Mouse (Mus musculus) c-Kit-positive CD71-positive TER-119-positive erythroid progenitor cells, embryonic 14.5 days (primary cell): ENCODE data around the gene Kitl.

Experiments
- DNase-seq: peaks from one replicate; pipeline ENCODE4 v3.0.0-alpha.2; 2013; ENCODE audit warnings: low spot score

Kitl gene

DNA sequence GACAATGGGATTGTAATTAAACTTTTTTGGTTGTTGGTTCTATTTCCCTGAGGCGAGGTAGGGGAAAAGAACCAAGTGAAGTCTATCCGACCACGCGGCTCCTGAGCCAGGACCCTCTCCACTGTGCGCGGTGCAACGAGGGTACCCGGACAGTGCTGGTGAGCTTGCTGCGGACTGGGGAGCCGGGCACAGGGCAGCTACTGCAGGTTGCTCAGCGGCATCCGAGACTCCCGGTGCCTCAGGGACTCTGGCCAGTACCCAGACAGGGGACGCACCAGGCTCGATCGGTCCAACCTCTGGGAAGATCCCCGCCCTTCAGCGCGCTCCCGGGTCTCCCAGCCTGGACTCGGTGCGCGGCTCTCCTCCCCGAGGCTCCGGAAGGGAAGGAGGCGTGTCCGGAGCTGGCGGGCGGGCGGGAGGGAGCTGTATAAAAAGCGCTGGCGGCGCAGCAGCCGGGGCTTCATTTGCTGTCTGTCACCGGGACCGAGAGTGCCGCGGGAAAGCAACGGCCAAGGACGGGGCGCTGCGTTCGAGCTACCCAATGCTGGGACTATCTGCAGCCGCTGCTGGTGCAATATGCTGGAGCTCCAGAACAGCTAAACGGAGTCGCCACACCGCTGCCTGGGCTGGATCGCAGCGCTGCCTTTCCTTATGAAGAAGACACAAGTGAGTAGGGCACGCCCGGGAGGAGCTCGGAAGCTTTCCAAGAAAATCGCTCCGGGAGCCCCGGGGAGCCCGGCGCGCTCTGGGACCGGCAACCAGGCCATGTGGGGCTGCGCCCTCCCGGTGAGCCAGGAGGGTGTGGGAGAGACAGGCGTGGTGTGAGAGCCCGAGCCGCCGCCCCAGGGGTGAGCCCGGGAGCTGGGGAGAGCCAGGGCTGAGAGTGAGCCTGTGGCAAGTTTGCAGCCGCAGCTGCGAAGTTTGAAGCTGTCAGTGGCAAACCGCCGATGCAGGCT is at the start of gene Kitl:
Kitl (plus strand) TSS at position 261 of the 956 bp plus-strand sequence.
- no peak for DNase-seq

DNA sequence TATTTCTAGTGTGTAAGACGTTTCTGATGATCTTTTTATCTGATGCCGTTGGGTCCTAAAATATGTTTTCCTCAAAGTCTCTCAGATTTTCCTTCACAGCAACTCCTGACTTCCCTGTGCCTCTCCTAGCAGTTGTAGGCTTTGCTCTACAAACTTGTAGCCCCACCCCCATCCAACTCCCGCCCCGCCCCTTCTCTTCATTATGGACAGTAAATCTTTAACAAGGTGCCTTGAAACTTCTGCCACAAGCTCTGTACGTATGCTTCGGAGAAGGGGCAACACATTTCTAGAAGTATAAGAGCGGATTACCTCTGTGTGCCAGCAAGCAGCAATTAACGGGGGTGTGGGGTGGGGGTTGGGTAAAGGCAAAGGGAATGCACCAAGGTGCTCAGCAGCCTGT is 42.6 kb upstream of the Kitl start:
- DNase-seq = no peak

DNA sequence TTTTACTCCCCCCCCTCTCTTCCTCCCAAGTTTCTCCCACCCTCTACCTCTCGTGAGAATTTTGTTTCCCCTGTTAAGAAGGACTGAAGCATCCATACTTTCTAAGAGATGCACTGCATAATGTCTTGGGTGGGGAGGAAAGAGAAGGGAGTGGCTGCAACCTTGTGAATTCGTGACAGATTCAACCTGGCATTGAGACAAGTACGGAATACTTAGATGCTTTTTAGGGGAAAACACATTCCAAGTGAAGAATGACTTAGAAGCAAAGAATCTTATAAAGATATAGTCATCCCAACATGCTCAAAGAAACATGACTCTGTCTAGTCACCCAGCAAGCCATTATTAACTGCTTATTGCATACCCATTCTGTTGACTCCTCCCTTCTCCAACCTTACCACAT is 35.3 kb upstream of the Kitl start:
- DNase-seq = no peak

DNA sequence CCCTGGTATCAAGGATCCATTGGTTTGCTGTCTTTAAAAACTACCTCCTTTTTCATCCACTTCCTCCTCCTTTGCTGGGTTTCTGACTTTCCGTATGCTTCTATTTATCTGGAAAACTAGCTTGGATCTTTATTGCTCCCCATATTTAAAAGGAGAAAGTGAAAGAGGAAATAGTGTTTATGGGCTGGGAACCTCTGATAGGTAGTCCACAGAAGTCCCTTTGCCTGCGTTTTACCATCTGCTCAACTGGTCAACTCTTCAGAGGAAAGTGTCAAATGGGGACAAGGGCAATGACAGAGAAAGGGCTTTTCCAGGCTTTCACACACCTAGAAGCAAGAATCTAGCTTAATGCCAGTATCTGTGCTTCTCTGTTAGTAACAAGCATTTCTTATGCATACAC is 34.5 kb upstream of the Kitl start:
- no peak for DNase-seq

DNA sequence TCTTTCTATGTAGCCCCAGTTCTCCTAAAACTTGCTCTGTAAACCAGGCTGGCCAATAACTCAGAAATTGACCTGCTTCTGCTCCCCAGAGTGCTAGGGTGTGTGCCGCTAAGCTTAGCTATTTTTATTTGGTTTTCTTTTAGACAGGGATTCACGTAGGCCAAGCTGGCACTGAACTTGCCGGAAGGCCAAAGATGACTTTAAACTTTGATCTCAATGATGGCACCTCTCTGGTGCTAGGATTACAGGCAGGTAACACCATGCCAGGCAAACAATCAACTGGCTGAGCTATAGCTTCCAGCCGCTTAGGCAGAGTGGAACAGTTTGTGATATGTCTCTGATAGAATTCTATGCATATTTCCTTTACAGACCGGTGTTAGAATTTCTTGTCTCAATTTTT is 33.5 kb upstream of the Kitl start:
- no peak for DNase-seq

DNA sequence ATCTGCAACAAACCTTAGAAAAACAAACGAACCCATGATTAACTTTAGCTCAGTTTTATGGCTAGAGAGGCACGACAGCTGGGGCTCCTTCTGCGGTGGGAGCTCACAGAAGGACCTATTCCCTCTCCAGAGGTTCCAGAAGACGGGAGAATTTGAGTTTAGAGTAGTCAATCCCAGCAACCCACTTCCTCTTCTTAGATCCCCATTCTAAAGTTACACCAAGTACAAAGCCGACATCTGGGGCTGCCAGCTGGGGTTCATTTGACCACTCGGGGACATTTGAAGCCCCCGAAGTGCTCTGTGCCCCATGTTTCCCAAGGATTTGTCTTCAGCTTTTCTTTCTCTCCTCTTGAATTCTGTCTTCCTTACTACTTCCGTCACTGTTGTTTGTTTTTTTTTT is 28.7 kb upstream of the Kitl start:
- no peak for DNase-seq

DNA sequence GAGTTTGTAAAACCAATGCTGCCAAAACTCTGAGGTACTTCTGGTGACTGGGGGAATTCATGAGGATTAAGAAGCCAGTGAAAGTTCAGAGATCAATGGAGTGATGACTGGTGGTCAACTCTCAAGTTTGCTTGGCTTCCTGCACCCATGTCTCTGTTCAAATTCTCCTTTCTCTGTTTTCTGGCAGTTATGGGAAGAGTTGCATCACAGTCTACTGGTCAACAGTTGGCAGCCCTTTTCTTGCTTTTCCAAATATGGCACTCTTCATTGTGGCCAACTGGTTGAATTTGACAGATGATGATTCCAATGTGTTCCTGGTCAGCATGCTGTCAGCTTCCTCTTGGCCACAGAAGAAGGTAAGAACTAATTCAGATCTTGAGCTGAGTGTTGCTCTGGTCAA is 25.7 kb upstream of the Kitl start:
- no peak for DNase-seq

DNA sequence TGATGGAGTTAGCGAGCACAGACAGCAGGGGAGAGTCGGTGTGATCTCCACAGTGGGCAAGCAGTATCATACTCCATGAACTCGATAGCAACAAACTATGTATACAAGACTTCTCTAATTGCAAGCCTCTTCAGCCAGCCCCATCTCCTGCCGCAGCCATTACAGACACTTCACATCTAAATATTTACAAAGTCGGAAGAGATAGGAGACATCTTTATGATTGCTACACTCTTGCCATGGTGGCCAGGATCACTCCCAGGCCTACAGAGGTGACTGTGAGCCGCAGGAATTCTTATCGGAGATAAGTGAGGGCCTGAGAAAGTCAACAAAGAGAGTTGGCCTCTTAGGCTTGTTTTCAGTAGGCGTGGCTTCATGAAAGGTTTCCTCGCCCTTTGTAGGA is 23.3 kb upstream of the Kitl start:
- DNase-seq = no peak

DNA sequence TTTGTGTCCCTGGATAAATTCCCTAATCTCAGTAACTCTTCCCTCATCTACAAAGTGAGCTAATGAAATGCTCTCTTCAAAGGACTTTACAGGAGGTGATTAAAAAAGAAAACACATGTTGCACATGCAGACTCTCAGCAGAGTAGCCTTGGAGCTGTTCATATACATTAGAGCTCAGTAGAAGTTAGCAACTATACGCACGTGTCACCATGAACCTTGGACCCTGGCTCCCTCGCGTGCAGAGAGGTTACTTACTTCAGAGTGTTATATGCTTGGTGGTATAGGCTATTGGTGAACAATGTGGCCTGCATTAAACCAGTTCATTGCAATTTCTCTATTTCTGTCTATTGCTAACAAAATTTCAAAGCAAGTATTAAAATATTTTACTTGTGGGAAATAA is 14.0 kb upstream of the Kitl start:
- DNase-seq = no peak

DNA sequence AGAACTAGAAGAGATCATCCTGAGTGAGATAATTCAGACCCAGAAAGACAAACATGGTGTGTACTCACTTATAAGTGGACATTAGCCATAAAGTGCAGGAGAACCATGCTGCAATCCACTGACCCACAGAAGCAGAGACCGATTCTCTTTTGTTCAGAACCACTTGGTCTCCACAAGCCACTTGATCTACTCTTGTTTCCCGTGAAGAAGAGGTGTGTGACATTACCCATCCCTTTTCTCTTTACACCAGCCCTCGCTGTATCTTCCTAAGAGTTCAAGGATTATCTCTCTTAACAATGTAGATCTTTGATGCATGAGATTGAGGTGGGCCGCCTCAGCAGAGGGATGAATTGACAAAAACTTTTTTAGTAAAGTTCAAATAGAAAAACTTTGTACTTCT is 11.6 kb upstream of the Kitl start:
- no peak for DNase-seq

DNA sequence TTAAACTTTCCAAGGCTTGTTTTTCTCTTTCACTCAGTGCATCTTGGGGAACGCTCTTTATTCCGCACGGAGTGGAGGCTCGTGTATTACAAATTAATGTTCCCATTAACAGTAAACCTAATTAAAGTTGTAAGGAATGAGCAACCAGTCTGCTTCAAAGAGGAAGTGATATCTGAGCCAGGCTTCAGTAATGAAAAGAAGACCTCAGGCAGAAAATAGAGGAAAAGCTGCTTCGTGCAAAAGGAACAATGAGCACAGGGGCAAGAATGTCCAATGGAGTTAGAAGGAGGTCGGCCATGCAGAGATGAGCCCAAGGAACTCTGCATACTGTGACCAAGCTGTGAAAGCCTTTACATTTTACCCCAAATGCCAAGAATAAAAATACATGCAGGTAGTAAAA is 5.7 kb upstream of the Kitl start:
- no peak for DNase-seq

DNA sequence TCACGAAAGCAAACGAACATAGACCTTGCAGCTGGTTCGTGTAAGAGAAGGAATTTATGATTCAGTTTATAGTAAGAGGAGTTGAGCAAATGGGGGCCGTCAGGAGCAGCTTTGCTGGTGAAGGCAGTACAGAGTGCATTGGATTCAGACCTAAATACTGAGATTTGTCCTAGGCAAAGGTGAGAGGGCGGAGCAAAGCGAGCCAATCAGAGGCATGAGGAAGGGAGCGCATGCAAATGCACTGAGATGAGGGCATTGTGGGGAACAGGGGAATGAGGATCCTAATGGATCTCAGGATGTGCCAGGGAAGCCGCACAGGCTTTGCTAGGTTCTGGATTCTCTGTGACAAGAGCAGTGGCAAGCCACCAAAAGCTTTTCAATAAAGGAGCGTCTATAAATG is 5.1 kb upstream of the Kitl start:
- DNase-seq = no peak

DNA sequence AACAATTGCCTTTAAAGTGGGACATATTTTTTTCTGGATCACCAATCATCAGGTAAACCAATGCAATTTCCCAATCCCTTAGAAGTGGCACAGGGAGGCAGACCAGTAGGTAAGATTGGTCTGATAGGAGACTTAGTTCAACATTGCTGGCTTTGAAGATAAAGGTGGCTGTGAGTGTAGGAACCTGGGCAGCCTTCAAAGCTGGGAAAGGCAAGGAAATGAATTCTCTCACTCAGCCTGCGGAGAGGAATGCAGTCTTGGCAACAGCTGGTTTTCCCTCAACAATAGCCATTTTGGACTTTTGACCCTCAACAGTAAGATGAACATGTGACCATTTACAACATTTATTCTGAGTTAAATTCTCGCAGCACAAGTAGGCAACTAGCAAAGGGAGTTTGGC is 1.3 kb upstream of the Kitl start:
- no peak for DNase-seq

DNA sequence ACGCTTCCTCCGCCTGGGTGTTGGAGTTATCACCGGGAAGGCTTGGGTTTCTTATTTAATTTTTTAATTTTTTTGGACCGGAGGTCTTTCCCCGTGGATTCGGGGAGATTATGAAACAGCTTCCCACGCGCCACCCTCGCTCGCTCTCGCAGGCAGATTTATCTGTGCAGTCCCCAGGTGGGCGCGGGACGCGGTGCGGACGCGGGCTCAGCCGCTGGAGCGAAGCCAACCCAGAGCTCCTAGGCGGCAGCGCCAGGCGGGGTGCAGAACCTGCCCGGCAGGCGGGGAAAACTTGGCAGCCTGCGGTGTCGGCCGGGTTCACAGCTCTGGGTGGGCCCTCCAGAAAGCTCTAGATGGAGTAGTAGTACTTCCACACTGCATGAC is 888 bp downstream of the Kitl start:
- DNase-seq = no peak

DNA sequence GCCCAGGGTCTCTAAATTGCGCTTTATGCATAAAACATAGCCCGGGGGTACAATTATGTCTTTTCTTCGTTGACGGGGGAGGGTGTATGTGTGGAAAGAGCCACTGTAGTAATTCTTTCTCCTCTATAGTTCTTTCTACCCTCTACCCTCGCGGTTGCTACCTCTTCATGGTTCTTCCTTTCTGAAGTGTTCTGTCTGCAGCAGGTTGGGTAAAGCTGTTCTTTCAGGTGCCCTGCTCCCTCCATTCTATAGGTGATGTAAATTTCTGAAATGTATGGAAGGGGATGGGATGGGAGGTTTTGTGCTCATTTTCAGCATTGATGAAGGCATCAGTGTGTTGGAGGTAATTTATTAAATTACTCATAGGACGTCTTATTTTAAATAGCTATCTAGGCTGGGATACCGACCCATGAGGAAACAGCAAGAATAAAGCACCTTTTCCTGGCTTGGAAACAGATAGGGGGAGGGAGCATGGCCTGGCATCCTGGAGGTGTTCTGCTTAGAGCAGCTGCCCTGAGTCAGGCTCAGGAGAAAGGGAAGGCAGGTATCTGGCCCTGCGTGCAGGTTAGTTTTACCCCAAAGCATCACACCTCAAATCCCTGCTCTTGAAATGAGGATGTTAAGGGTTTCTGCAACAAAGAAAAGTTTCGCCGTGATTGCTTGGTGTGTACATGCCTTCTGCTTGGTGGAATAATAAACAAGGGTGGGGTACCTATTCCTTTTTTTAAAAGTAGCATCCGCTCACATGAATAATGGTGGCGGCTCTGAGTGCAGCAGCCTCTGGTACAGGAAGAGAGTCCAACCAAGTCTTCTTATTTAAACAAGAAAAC is 1.7 kb downstream of the Kitl start:
- DNase-seq = no peak

DNA sequence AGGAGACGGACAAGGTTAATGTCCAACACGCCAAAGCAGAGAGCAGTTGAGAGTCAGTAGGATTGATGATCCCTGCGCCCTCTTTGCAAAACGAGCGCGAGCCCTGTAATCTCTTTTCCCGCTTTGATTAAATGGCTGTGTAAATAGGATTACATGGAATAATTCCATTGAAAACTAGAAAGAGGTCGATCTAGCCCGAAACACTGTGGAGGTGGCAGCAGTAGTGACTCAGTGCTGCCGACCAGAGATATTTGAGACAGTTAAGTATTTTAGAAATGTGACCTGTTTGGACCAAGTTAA is 2.3 kb downstream of the Kitl start:
- no peak for DNase-seq

DNA sequence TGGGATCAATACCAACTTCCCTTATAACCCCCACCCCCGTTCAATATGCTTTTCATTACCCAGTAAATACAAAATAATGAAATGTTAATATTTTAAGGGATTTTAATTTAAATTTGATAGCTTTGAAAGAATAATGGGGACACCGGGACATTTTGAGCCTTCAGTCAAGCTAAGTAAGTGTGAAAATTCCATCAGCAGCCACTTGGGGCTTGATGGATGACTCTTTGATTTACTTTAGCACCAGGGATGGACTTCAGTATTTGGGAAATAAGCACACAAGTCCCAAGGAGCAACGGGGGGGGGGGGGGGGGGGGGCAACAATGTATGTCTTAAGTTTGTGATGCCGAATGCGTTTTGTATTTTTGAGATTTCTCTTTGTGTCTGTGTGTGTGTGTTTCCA is 3.1 kb downstream of the Kitl start:
- DNase-seq = no peak

DNA sequence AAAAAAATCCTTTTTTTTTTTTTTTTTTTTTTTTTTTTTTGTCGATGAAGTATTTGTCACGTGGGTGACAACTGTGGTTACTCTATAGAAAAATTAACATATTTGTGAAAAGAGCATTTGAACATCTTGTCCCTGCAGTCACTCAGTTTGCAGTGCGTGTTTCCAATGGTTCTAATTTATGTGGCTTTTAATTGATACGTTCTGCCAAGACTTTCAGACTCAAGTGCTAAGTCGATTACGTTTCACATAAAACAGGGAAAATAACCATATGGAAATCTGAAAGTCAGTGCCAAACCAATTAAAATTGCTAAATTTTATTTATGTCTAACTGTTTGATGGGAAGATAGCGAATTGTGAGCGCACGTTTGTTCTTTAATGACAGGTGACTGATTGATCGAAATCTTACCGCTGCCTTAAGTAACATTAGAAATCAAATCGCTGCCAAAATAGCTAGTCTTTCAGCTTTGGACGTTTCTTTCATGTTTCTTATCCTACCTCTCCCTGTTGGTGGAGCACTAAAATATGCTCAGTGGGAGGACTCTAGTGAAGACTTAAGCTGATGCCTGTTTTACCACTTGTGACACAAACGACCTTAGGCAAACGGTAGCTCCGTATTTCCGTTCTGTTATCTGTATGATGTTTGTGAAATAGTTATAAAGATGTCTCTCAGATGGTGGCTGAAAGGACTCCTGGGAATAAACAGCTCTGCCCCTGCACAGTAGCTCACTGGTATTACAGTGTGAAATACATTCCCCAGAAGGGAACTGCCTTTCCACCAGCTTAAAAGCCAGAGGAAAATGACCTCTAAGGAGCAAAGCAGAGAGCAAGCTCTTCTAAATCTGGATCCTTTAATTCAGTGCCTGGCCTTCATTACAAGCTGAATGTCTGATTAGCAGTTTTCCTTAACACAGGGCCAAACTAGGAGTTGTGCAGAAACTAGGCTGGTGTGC is 4.1 kb downstream of the Kitl start:
- DNase-seq = no peak

DNA sequence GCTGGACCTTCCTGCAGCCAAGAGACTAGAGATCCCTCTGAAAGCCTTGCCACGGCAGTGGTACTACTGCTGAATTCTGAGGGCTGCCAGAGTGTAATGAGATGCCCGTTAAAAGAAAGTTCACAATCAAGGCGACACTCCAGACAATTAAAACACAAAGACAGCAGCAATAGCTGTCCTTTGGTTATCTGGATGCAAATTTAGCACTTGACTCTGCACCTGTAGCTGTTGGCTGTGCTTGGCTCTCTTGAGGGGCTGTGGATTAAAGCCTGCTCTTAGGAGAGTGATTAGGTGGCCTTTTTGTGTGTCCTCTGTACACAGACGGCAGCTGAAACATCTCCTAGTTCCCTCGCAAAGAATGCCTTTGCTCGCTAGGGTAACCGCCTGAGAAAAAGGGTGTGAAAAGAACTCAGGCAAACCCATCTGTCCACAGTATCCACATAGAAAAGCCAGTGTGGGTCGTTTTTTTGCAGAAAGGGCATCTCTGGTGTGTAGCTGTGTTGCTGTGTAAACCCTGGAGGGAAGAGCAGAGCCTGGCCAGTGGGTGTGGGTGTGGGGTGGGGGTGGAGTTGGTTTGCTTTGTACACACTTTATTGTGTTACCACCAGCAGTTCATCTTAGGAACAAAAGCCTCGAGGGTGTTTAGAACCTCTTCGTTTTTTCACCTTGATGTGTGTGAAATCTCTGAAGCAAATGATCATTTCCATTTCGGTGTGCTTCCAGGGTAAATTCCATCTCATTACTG is 6.8 kb downstream of the Kitl start:
- no peak for DNase-seq

DNA sequence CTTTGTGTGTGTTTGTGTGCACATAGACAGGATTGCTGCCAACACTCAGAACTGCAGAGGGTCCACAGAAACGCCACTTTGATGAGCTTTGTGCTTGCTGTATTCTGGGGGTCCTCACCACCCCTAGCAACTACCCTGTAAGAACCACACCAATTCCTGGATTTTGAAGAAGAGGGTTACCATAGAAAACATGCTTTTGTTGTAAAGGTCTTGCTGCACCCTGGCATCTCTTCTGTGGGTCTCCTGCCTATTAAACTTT is 7.3 kb downstream of the Kitl start:
- DNase-seq = no peak

DNA sequence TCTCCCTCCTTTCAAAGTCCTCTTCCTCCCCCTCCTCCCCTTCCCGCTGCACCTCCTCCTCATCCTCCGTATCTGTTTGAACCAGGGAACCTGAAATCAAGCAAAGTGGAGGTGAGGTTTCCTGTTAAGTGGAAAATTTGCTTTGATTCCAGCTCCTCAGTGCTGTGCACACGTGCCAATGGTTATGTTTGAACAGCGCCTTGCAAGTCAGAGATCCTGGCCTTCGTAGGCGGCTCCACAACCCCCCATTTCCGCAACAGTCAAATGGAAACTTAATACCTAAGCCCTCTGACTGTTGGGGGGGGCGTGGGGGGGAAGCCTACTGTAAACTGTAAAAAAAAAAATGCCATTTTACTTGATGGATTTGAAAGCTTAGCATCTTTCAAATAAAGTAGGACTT is 10.2 kb downstream of the Kitl start:
- DNase-seq = no peak

DNA sequence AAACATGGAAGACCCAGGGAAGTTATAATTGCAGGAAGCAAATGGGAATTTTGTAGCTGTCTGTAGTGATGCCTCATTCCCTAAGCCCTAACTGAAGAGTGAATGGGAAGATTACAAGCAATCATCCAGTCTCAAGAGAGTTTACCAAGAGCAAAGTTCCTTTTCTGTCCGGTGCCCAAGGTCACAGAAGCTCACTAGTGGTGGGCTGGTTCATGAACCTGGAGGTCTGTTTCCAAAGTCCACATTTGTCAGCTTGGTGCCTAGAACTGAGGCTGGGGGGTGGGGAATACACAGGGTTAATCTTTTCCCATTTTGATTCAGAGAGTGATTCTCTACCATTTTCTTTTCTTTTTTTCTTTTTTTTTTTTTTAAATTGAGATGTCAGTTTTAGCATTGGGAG is 11.3 kb downstream of the Kitl start:
- no peak for DNase-seq
